Mouse (Mus musculus): Measurements from ENCODE around the gene Gm20388. TPM values are rescaled to one million over a fixed set of nuclear protein-coding genes. Genes with fewer than 3 reads are reported as not detected.

The Gm20388 gene
- total RNA-seq, 2 experiments from 2014 or later = 10.7 TPM; not detected in 1

- DNase-seq (ENCODE audit: low spot score in 2 of 2) = peak; percentile 73 to 89
Measured at GRCm38 (mm10) chr8:124349663-124350062, 4439.0 kb downstream of the Gm20388 start.

DNA sequence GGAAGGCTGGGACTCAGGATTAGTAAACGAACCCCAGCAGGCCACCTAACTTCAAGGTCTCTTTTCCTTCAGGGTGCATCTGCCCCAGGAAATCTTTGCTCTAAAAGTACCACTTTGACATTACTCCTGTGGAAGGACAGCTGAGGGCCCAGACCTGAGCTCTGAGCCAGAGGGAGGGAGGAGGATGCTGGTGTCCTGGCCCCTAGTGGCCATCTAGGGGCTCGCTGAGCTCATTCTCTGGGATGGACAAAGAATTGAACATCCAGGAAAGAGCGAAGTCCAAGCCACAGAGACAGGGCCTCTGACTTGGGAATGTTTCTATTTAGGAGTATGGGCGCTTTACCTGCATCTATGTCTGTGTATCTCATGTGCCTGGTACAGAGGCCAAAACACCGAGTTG lies 4441.0 kb downstream of the Gm20388 start:
- no peak for DNase-seq (ENCODE audit: low spot score in 2 of 2)

DNA sequence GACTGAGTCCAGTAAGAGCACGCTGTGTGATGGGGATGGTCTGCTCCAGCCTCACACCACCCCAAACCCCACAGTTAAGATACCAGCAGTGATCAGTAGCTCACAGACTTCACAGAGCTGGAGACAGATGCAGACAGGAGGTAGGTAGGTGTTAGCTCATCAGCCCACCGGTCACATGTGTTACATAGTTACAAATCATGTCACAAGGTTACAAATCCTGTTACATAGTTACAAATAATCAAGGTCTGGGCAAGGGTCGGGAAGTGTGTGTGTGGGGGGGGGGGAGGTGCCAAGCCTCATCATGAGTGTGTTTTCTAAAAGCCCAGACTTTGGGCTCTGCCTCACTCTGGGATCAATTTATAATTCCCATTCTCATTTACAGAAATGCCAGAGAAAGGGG lies 4450.3 kb downstream of the Gm20388 start:
- DNase-seq (ENCODE audit: low spot score in 2 of 2) = no peak

DNA sequence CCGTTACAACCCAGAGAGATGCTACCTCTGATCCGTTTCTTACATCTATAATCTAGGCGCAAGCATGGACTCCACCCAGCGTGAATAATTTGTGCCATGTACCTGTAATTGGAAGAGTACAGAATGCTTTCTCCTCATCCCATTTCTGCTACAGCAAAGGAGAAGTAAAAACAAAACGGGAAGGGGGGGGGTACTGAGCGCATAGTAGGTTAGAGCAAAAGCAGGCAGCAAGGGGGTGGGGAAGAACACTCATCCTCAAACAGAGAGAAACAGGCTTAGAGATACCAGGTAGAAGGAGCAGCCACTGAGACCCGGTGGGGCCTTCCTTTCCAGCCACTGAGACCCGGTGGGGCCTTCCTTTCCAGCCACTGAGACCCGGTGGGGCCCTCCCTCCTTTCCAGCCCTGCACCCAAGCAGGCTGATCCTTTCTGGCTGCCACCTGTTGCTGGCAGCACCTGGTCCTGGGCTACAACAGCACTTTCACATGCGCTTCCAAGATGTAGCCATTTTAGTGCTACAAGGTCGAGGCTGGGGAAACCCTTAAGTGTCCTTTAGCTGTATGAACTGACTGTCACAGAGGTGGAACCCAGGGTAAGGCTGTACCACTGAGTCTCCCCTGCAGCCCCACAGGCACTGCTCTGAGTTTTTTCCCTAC lies 4451.3 kb downstream of the Gm20388 start:
- no peak for DNase-seq (ENCODE audit: low spot score in 2 of 2)

GRCm38 (mm10) chr8:124362589-124362988 lies 4451.9 kb downstream of the Gm20388 start:
- DNase-seq (ENCODE audit: low spot score in 2 of 2) = no peak

DNA sequence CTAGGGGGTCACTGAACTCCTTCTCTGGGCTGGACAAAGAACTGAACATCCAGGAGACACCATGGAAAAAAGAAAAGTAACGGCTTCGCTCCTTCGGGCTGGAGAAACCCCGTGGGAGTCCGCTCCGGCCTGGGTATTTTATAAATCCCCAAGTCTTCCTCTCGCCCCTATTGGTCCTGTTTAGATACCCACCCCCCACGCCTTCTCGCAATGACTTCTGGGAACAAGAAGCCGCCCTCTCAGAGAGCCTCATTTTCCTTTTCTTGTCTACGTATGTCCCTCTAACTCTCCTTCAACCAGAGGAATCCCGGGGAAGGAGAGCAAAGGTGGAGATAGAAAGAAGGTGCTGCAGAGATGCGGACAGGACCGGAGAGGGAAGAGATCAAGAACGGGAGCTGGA lies 4452.7 kb downstream of the Gm20388 start:
- DNase-seq (ENCODE audit: low spot score in 2 of 2) = no peak

DNA sequence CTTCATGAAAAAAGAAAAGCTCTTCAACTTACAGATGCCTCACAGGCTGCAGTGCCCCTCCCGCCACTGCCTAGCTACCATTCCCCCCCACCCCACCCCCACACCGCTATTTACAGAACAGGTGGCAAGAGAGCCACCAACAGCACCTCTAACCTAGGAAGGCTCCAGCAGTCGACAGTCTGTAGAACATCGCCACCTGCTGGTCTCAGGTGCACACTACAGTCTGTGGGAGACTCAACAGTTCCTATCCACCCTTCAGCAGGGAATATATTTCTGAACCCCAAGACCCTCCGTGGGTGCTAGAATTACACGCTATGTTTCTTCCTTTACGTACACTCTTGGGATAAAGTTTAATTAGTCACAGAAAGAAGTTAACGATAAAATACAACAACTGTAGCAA lies 4457.6 kb downstream of the Gm20388 start:
- DNase-seq (ENCODE audit: low spot score in 2 of 2) = peak in 1 of 2 experiments; percentile 81

DNA sequence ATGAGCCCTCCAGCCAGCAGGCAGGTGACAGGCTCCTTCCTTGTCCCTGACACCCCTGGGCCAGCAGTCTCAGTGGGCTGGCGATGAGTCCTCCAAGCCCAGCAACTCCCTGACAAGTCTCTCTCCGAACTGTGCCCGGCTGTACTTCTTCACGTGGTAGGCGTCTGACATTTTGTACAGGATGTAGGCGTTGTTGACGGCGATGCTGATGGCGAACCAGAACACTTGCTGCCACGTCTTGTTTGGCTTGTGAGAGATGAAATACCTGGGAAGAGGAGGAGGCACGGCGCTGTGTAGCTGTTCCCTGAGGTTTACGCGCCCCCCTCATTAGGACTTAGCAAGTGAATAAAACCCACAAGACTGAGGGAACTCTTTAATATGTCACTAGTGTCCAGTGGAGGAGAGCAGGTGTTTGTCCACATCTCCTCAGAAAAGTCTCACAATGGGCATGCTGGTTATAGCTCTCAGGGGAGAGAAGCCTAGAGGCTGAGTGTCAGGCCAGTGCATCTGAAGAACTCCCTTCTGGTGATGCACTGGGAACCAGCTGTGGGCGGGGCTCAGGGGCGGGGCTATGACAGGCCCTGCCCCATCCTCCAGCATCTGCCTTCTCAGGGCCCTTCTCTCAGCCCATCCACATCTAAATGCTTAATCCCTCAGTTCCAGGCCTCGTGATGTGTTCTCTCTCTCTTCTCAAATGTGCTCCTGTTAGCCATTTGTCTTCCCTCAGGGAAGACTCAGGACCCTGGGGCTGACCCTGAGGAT lies 4460.0 kb downstream of the Gm20388 start:
- no peak for DNase-seq (ENCODE audit: low spot score in 2 of 2)

DNA sequence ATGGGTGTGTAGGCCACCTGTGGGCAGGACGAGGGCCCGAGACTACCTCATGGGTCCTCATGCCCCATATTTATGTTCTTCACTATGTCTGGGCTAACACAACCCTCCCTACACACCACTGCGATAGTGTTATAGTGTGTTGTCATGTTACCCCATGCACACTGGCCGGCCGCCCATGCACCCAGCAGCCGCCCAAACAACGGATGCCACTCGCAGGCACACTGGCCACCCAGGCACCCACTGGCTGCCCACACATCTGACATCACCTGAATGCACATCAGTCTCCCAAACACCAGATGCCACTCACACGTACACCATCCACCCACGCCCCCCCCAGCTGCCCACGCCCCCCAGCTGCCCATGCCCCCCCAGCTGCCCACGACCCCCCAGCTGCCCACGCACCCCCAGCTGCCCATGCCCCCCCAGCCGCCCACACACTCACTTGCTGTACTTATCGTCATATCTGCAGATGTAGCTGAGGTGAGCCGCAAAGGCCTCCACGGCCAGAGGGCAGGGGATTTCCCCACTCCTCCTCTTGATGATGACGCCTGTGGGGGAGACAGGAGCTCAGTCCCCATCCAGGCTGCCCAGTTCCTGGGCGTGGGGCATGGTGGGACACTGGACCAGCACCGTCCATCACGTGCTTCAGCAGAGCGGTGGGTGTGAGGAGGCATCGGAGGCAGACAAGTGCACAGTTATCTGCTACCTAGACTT lies 4460.9 kb downstream of the Gm20388 start:
- DNase-seq (ENCODE audit: low spot score in 2 of 2) = no peak

DNA sequence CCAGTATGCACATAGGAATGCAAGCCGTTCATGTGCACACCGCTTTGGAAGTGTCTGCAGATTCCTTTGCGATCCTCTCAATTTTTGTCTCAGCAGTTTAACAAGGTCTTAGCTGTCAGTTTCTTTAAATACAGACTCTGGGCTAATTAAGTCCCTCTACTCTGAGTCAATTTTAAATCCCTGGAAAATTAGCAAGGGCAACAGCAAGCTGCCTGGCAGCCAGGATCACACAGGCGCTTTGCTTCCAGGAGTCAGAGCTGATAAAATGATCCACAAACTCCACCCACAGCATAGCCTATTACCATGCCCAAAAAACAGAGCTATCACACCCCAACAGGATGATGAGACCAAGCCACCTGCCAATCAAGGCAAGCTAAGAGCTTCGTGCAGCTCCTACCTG lies 4463.1 kb downstream of the Gm20388 start:
- DNase-seq (ENCODE audit: low spot score in 2 of 2) = no peak

- no peak for DNase-seq (ENCODE audit: low spot score in 2 of 2)
Measured at GRCm38 (mm10) chr8:124375168-124375567, 4464.5 kb downstream of the Gm20388 start.

GRCm38 (mm10) chr8:124375727-124376126 lies 4465.1 kb downstream of the Gm20388 start:
- no peak for DNase-seq (ENCODE audit: low spot score in 2 of 2)

DNA sequence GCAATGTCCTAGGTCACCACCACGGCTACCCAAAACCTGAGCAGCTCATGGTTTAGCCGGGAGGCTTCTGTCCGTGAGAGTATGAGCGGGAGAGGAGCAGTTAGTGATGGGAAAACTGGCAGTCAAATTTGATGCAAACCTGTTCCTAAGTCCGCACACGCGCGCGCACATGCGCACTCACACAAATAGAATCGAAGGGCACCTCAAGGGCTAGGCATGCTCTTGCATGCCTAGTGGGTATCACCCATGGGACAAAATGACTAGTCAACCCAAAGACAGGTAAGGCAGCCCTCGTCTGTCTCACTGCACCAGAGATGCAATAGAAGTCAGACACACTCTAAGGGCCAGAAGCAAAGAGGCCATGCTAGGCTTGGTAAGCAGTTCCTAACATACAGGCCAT lies 4465.8 kb downstream of the Gm20388 start:
- no peak for DNase-seq (ENCODE audit: low spot score in 2 of 2)

DNA sequence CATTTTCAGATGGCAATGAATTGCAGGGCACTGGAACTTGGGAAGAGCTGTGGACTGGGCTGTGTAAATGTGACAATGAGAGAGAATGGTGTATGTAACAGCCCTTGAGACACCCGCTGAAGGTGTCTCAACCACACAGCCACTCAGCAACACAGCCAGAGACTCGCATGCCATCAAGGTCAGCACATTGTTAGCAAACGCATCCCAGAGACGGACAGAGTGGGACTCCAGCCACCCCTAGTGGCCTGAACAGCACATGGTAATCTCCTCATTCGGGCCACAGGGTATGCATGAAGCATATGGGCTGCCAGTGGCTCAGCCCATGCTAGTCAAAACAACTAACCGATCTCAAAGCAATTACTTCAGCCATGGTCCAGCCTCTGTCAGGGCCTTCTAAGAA lies 4468.6 kb downstream of the Gm20388 start:
- DNase-seq (ENCODE audit: low spot score in 2 of 2) = no peak

DNA sequence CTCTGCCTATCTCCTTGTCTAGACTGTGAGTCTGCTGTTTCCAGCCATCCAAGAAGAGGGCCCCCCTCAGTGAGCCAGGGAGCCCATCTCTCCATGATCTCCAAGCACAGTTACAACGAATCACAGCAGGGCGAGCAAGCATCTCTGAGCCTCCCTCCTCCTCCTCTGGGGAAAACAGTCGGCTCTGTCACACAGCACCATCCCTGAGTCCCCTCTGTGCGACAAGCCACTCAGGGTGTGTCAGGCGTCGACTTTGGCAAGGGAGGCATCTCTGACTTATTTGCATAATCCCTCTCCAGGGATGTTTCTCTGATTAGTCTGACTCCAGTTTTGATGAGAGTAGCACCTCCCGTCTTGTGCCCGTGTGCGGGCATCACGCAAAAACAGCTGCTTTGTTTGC lies 4471.6 kb downstream of the Gm20388 start:
- no peak for DNase-seq (ENCODE audit: low spot score in 2 of 2)

GRCm38 (mm10) chr8:124384336-124384735 lies 4473.7 kb downstream of the Gm20388 start:
- DNase-seq (ENCODE audit: low spot score in 2 of 2) = no peak

DNA sequence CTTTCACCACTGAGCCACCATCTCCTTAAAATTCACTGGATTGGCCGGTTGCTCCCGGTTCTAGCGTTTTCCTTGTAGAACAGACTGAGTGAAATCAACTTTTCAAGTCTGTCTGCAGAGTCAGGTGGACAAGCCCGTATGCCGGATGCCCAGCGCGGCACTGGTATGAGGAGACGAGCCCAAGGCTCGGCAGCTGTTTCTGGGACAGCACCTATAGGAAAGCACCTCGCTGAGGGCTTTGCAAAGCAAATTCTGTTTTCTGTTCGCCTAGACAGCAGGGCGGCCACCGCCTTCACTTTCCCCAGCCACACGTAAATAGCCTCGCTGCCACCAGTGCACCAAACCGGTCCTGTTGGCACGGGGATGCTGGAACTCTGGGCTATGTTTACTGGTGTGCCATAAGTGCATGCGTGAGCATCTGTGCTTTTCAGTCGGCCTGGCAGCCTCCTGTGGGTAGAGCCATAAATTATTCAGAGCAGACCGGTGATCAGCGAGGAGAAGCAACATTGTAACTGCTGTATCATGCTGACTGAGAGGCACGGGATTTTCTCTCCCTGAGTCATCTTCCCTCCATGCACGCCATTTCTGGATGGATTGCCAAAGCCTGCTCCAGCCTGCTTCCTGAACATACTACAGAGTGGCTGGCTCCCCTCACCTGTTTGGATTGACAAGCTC lies 4475.7 kb downstream of the Gm20388 start:
- DNase-seq (ENCODE audit: low spot score in 2 of 2) = peak; percentile 82 to 86

- DNase-seq (ENCODE audit: low spot score in 2 of 2) = peak; percentile 78 to 82
Measured at GRCm38 (mm10) chr8:124389495-124389894, 4478.9 kb downstream of the Gm20388 start.

GRCm38 (mm10) chr8:124391191-124391590 lies 4480.6 kb downstream of the Gm20388 start:
- no peak for DNase-seq (ENCODE audit: low spot score in 2 of 2)

GRCm38 (mm10) chr8:124392271-124393012 lies 4481.8 kb downstream of the Gm20388 start:
- no peak for DNase-seq (ENCODE audit: low spot score in 2 of 2)

- DNase-seq (ENCODE audit: low spot score in 2 of 2) = no peak
Measured at GRCm38 (mm10) chr8:124393013-124393412, 4482.4 kb downstream of the Gm20388 start.

Data from layer of hippocampus, adult 18-20 months (tissue).